8 mouse cellular contexts compared by ENCODE assay signal in genomic region chr10:80432936-80433512, GRCm38 (mm10). TPM values are rescaled to one million over a fixed set of nuclear protein-coding genes. Genes with fewer than 3 reads are reported as not detected.
DNase-seq lines count a peak whose midpoint lies in the region; ATAC-seq and TF ChIP-seq lines count a peak whose summit lies in the region.

No protein-coding gene starts in this region.

- 0 out of 2 replicates have a peak, but pooled peaks have one; percentile 13 for ATAC-seq in heart, embryonic 12.5 days (ENCODE audit: insufficient number of reproducible peaks, low FRiP score)
- ATAC-seq in kidney, embryonic 16.5 days (ENCODE audit: low FRiP score, low TSS enrichment), result no peak
- ATAC-seq in activated CD4-positive, CD25-positive, alpha-beta regulatory T cell, adult 4 months, result no peak

- TF ChIP-seq EP300 in heart, adult 2 months (IDR thresholded peaks at IDR 0.05; ENCODE audit: insufficient read depth, low read depth, low read length), result no peak

- TF ChIP-seq CTCF in heart, adult 2 months (IDR thresholded peaks at IDR 0.05), result no peak

- H3K4me2 ChIP-seq in heart, embryonic 12.5 days, result peak overlapping the region; percentile 75
- peak overlapping the region; percentile 67 for H3K4me2 ChIP-seq in kidney, embryonic 16.5 days (replicated peaks; ENCODE audit: low read depth, low read length)

- DNase-seq in heart, adult 2 months, result peak in 1 of 2 experiments; percentile 40
- no peak for DNase-seq in heart, adult 8-10 months (ENCODE audit: low spot score)
- DNase-seq in adrenal gland, postnatal 25 days, result peak; percentile 42
- peak; percentile 60 for DNase-seq in mesoderm, embryonic 11.5 days (ENCODE audit: low read depth, low spot score)
- peak; percentile 59 for DNase-seq in testis, postnatal 14 days (ENCODE audit: low spot score)

- 1% methylated on average over 60 of the region's 60 CpGs for WGBS in heart, adult 2 months
- under 1% methylated on average over 60 of the region's 60 CpGs for WGBS in heart, embryonic 12.5 days
- under 1% methylated on average over 44 of the region's 60 CpGs for WGBS in kidney, embryonic 16.5 days

- peak overlapping the region; percentile 82 for H3K9ac ChIP-seq in heart, adult 2 months (ENCODE audit: low read depth, low read length)
- peak overlapping the region; percentile 100 for H3K9ac ChIP-seq in heart, embryonic 12.5 days
- peak overlapping the region; percentile 100 for H3K9ac ChIP-seq in kidney, embryonic 16.5 days (replicated peaks; ENCODE audit: low read length)

- no peaks in the 10 kb centered on the region for H3K9me3 ChIP-seq in heart, embryonic 12.5 days (replicated peaks)
- H3K9me3 ChIP-seq in kidney, embryonic 16.5 days (ENCODE audit: low read length), result no peaks in the 10 kb centered on the region

- TF ChIP-seq POLR2A in heart, adult 2 months (IDR thresholded peaks at IDR 0.05; ENCODE audit: insufficient read depth, low read depth, low read length), result no peak

- H3K4me1 ChIP-seq in heart, adult 2 months (ENCODE audit: control insufficient read depth, insufficient read depth, low read length), result peaks cover 1% of the 10 kb centered on the region; the same call in 1 of the 2 replicates
- peaks cover 31% of the 10 kb centered on the region for H3K4me1 ChIP-seq in heart, embryonic 12.5 days (replicated peaks)
- peaks cover 29% of the 10 kb centered on the region for H3K4me1 ChIP-seq in kidney, embryonic 16.5 days (ENCODE audit: insufficient read depth, low read length)

- H3K27me3 ChIP-seq in heart, adult 2 months (ENCODE audit: control insufficient read depth, insufficient read depth, low read length), result no peaks in the 10 kb centered on the region
- H3K27me3 ChIP-seq in heart, embryonic 12.5 days (replicated peaks), result 0 out of 2 replicates have a peak, but pooled peaks cover 6% of the 10 kb centered on the region
- no peaks in the 10 kb centered on the region for H3K27me3 ChIP-seq in kidney, embryonic 16.5 days (ENCODE audit: insufficient read depth, low read length)

- peak overlapping the region; percentile 99 for H3K27ac ChIP-seq in heart, adult 2 months
- peak overlapping the region; percentile 90 for H3K27ac ChIP-seq in heart, embryonic 12.5 days (ENCODE audit: poor library complexity, severe bottlenecking)
- H3K27ac ChIP-seq in kidney, embryonic 16.5 days (ENCODE audit: low read length), result peak overlapping the region; percentile 98

- no peaks in the 10 kb centered on the region for H3K36me3 ChIP-seq in heart, adult 2 months (ENCODE audit: control insufficient read depth, insufficient read depth, low read length)
- H3K36me3 ChIP-seq in heart, embryonic 12.5 days, result peaks cover 31% of the 10 kb centered on the region
- peaks cover 23% of the 10 kb centered on the region for H3K36me3 ChIP-seq in kidney, embryonic 16.5 days (ENCODE audit: insufficient read depth, low read length)

- H3K79me2 ChIP-seq in heart, adult 2 months (replicated peaks; ENCODE audit: control insufficient read depth, insufficient read depth, low read length), result peaks cover 4% of the 10 kb centered on the region; the same call in 1 of the 2 replicates

- intact Hi-C loops in heart, adult 2 months (cut with DNase I), result loop anchor here (5.0 kb wide), 2 partner anchors 36 to 269 kb away; partner anchors contain the start of genes Izumo4, Mbd3 and Mob3a

- H3K4me3 ChIP-seq in heart, adult 2 months, result peak overlapping the region; percentile 96
- H3K4me3 ChIP-seq in heart, embryonic 12.5 days, result peak overlapping the region; percentile 99
- peak overlapping the region; percentile 96 for H3K4me3 ChIP-seq in kidney, embryonic 16.5 days (ENCODE audit: low read length)

RNA-seq across cellular contexts. Expression of gene Tcf3, which starts 0.4 kb away (rescaled TPM):
- 10 to 100 TPM; 16.5 to 18.0 TPM for total RNA-seq in heart, adult 2 months (2021)
- 20.1 and 25.0 TPM in 2 replicates for polyA plus RNA-seq in heart, adult 2 months (2012; rRNA removed)
- 10 to 100 TPM; 15.8 to 18.0 (median 17.6) TPM for total RNA-seq in heart, adult 8-10 months (2022)
- 63.1 and 84.1 TPM in 2 replicates for total RNA-seq in adrenal gland, postnatal 25 days (2021)
- 85.8 and 89.4 TPM in 2 replicates for polyA plus RNA-seq in heart, embryonic 12.5 days (2016; fragmentation: Nextera tagmentation; extraction: Ambion mirVana)
- polyA plus RNA-seq in kidney, embryonic 16.5 days (2015; fragmentation: Nextera tagmentation; extraction: Ambion mirVana), result 118 and 126 TPM in 2 replicates
- 10 to 100 TPM in 1 of 2 experiments, 1 to 10 TPM in 1; 9.3 to 10.7 TPM for polyA plus RNA-seq in activated CD4-positive, CD25-positive, alpha-beta regulatory T cell, adult 4 months (2017; shearing (Covaris generic))

RNA-seq across cellular contexts. Expression of gene Uqcr11, which starts 26.4 kb away (rescaled TPM):
- total RNA-seq in heart, adult 2 months (2021), result 1,000 to 10,000 TPM; 1,743 to 1,981 TPM
- 5,192 and 5,251 TPM in 2 replicates for polyA plus RNA-seq in heart, adult 2 months (2012; rRNA removed)
- 1,000 to 10,000 TPM; 1,795 to 2,190 (median 1,939) TPM for total RNA-seq in heart, adult 8-10 months (2022)
- 728 and 779 TPM in 2 replicates for total RNA-seq in adrenal gland, postnatal 25 days (2021)
- 951 and 1,026 TPM in 2 replicates for polyA plus RNA-seq in heart, embryonic 12.5 days (2016; fragmentation: Nextera tagmentation; extraction: Ambion mirVana)
- polyA plus RNA-seq in kidney, embryonic 16.5 days (2015; fragmentation: Nextera tagmentation; extraction: Ambion mirVana), result 840 and 906 TPM in 2 replicates
- polyA plus RNA-seq in activated CD4-positive, CD25-positive, alpha-beta regulatory T cell, adult 4 months (2017; shearing (Covaris generic)), result 100 to 1,000 TPM; 327 to 363 TPM

RNA-seq across cellular contexts. Expression of gene Mbd3, which starts 33.7 kb away (rescaled TPM):
- 10 to 100 TPM; 86.5 to 95.2 TPM for total RNA-seq in heart, adult 2 months (2021)
- polyA plus RNA-seq in heart, adult 2 months (2012; rRNA removed), result 91.4 and 95.1 TPM in 2 replicates
- total RNA-seq in heart, adult 8-10 months (2022), result 100 to 1,000 TPM in 1 of 4 experiments, 10 to 100 TPM in 3; 92.9 to 107 (median 97.0) TPM
- total RNA-seq in adrenal gland, postnatal 25 days (2021), result 127 and 139 TPM in 2 replicates
- 176 and 181 TPM in 2 replicates for polyA plus RNA-seq in heart, embryonic 12.5 days (2016; fragmentation: Nextera tagmentation; extraction: Ambion mirVana)
- polyA plus RNA-seq in kidney, embryonic 16.5 days (2015; fragmentation: Nextera tagmentation; extraction: Ambion mirVana), result 266 and 277 TPM in 2 replicates
- 10 to 100 TPM; 23.6 to 32.0 TPM for polyA plus RNA-seq in activated CD4-positive, CD25-positive, alpha-beta regulatory T cell, adult 4 months (2017; shearing (Covaris generic))

RNA-seq across cellular contexts. Expression of gene Mex3d, which starts 45.6 kb away (rescaled TPM):
- 1 to 10 TPM; 7.3 to 7.5 TPM for total RNA-seq in heart, adult 2 months (2021)
- 5.8 and 7.9 TPM in 2 replicates for polyA plus RNA-seq in heart, adult 2 months (2012; rRNA removed)
- 1 to 10 TPM; 5.9 to 9.8 (median 8.3) TPM for total RNA-seq in heart, adult 8-10 months (2022)
- total RNA-seq in adrenal gland, postnatal 25 days (2021), result 18.3 and 21.7 TPM in 2 replicates
- 6.1 and 6.2 TPM in 2 replicates for polyA plus RNA-seq in heart, embryonic 12.5 days (2016; fragmentation: Nextera tagmentation; extraction: Ambion mirVana)
- 3.8 and 5.1 TPM in 2 replicates for polyA plus RNA-seq in kidney, embryonic 16.5 days (2015; fragmentation: Nextera tagmentation; extraction: Ambion mirVana)
- 1 to 10 TPM in 1 of 2 experiments, under 1 TPM in 1; 0.62 to 1.2 TPM for polyA plus RNA-seq in activated CD4-positive, CD25-positive, alpha-beta regulatory T cell, adult 4 months (2017; shearing (Covaris generic))
